Mouse (Mus musculus) thymus, postnatal 36 days (tissue): ENCODE measurements around the gene Crkl.
A peak's percentile ranks its signal among the peaks of the same experiment; 100 is the strongest.
"Not testable (repeated sequence)": the region's sequence is repeated elsewhere in the genome, so short reads cannot be mapped to it uniquely, and the experiment has no call there.

ENCODE experiments used
- DNase-seq, 2 experiments: peaks; one replicate each; pipeline ENCODE4 v3.0.0; 2022; ENCODE audit warnings: mixed read lengths in 2 of 2

Gene Crkl

DNA sequence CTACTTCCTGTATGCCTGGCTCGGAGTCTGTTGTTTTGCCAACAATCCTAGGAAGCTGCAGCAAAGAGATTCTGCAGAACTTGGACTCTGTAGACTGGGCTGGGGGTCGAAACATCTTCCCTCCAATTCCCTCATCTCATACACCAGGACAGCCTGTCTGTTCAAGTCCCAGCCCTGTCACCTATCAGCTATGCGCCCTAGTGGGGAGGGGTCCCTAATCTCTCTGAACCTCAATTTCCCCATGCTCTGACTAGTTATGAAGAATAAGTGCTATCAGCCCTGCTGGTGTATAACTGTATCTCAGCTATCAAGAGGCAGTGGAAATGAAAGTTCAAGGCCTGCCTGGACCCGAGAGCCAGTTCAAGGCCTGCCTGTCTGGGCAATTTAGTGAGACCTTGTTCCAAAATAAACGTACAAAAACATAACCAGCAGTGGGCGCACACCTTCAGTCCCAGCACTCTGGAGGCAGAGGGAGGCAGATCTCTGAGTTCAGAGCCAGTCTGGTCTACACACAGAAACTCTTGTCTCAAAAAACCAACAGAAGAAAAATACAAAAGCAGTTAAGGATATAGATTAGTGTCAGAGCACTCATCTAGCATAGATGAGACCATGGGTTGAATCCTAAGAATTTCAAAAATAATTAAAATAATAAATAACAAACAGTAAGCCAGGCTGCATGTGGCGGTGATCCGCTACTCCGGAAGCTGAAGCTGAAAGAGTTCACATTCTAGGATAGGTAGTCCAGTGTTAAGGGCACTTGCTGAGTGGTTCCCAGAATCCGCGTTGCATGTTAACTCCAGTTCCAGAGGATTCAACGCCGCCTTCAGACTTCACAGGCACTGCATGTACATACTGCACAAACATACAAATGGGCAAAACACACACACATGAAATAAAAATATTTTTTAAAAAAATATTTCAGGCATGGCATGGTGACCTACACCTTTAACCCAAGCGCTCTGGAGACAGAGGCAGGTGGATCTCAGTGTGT, 37.0 kb downstream of the Crkl start:
- peak; percentile 32 to 37 for DNase-seq

DNA sequence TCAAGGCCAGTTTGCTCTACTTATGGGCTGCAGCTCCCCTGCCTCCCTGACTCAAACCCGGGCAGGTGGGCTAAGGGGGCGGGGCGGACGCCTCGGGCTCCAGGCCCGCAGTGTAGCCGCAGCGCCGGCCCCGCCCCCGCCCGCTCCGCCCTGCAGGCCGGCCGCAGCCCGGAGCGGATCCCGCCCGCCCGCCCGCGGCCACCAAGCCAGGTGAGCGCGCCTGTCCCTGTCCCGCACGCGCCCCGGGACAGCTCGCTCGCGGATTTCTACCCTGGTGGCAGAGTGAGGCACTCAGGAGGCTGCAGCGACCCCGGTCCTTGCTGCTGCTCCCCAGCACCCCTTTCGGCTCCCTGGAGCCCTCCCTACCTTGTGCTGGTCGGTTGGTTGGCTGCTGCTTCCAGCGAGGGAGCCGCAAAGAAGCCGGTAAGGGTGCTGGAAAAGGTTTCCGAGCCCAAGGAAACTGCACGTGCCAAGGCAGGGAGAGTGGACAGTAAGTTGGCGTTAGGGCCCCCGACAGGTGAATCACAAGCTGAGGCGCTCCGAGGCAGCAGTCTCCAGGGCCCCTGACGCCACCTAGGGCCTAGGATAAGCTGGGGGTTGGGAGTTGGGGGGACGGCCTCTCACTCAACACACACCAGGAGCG, 37.8 kb downstream of the Crkl start, which contains the start of gene Aifm3:
Gene Aifm3, plus strand, starts transcription at position 143 of the 643 bp plus-strand sequence.
- peak; percentile 31 to 48 for DNase-seq

DNA sequence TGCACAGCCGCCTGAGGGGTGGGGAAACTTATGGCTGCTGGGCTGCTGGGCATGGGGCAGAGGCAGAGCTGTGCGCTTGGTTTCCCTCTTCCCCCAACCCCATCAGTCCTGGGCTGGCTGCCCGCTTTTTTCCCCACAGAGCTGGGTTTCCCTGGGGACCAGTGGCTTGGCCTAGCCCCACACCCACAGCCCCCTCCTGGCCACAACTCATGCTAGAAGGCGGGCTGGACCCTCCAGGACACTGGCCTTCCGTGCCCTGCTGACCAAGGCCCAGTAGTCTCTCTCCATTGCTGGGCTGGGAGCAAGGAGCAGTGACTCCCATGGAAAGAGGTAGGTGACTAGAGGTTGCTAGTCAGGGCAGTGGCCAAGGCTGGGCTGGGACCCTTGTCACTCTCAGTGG, 39.4 kb downstream of the Crkl start:
- DNase-seq, result no peak

DNA sequence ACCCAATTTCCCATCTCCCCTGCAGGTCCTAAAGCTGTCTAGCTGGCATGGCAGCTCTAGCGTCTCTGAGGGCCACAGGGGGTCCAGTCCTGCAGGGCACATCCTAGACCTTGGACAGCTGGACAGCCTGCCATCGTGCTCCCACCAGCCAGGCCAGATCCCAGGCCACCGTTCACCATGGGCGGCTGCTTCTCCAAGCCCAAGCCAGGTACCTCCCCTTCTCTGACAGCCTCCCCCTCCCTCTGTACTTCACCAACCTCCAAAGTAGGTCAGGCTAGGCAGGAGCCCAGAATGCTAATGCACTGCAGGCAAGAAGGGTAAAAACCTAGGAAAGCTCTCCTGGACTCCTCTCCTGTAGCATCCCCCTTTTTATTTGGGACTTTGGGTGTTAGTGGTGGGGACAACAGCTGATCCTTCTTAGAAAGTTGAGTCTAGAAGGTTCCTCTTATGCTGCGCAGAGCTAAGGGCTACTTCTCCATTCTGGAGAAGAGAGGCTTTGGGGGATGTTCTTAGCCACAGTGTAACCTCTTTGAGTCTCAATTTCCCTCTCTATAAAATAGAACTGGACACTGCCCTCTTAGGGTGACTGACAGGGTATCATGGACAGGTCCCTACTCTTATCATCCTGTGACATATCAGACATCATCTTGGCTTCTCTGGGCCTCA, 40.2 kb downstream of the Crkl start:
- DNase-seq, result no peak

DNA sequence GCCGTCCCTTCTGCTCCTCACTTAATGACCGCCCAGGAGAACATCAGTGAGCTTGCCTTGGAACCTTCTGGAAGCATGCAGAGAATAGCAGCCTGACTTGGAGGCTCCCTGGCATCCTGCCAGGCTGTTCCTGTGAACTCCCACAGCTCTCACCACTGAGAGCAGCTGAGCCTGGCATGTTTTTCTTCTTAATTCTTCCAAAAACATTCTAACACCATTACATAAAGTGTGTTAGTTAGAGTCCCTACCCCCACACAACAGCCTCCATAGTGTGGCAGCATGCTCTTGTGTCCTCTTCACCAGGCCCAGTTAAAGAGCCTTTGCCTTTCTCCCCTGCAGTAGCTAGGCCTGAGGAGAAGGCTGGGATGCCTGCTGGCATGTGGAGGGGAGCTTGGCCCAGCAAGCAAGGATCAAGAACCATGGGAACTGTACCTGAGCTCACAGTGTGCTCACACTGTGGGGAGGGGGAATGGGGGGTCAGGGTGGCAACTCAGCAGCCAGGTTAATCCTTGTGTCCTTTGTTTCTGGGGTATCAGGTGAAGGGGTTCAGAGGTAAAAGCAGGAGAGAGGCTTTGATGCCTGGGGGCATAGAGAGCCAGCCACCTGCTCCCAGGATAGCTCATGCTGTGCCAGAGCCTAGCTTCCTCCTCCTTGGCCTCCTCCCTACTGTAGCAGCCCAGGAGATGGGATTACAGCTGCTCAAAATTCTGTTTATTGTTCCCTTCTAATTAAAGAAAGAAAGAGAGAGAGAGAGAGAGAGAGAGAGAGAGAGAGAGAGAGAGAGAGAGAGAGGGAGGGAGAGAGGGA, 44.9 kb downstream of the Crkl start:
- DNase-seq, result no peak

DNA sequence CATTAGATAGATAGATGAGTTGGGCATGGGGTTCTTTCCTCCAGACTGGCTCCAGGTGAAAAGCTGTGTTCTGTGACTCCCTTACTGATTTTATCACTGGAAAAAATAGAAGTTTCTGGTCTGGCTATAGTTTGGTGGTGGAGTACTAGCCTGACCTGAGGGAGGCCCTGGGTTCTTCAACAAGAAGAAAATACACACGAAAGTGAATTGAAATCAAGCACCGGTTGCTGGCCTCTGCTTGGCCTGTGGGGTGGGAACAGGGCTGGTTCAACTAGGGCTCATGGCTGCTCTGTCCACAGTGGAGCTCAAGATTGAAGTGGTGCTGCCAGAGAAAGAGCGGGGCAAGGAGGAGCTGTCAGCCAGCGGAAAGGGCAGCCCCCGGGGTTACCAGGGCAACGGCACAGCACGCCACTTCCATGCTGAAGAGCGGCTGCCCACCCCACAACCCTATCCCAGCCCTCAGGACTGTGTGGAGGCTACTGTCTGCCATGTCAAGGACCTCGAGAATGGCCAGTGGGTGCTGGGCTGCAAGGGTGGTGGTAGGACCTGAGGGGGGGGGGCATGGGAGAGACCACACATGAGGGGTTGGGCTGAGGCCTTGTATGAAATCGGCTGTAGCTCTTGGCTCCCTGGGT, 47.6 kb downstream of the Crkl start:
- no peak for DNase-seq

DNA sequence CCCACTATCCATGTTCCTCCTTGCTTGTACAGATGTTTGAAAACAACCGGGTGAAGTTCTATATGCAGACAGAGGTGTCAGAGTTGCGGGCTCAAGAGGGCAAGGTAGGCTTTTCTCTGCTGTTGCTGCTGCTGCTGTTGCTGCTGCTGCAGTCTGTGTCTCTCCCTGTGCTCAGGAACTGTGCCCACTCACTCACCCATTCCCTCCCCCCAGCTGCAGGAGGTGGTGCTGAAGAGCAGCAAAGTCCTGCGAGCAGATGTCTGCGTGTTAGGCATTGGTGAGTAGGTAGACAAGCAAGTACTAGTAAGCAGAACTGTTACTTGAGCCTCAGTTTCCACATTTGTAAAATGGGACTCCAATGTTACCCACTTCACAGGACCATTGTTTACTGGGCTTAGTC, 50.9 kb downstream of the Crkl start:
- no peak for DNase-seq

DNA sequence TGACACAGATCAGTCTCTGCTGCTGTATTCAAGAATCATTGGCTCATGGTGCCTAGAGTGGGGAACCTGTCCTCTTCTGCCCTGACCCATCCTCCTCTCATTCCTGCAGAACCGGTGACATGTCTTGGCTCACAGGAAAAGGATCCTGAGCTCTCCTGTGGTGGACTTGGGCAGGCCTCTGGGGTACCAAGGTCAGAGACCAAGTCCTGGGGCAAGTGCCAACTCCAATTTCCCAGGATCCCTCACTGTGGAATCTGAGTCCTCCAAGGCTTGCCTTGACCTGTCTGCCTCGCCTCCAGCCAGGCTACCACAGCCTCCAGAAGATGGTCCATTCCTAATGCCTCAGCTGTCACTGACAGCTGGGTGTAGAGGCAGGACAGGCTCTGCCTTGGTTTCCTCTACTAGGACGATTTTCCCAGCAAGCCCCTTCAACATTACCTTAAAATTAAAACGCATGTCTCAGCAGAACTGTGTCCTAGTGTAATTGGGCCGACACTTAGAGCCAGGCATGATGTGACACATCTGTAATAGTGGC, 55.3 kb downstream of the Crkl start:
- no peak for DNase-seq

DNA sequence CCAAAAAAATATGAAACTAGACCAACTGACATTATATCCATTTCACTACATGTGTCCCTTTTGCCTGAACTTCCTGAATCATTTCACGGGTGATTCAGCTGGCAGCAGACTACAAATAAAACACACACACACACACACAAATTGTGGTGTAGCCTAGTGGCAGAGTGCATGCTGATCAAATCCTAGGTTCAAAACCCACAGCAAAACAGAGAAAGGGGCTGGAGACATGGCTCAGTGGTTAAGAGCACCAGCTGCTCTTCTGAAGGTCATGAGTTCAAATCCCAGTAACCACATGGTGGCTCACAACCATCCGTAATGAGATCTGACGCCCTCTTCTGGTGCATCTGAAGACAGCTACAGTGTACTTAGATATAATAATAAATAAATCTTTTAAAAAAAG, 56.2 kb downstream of the Crkl start:
- not testable (repeated sequence) for DNase-seq

DNA sequence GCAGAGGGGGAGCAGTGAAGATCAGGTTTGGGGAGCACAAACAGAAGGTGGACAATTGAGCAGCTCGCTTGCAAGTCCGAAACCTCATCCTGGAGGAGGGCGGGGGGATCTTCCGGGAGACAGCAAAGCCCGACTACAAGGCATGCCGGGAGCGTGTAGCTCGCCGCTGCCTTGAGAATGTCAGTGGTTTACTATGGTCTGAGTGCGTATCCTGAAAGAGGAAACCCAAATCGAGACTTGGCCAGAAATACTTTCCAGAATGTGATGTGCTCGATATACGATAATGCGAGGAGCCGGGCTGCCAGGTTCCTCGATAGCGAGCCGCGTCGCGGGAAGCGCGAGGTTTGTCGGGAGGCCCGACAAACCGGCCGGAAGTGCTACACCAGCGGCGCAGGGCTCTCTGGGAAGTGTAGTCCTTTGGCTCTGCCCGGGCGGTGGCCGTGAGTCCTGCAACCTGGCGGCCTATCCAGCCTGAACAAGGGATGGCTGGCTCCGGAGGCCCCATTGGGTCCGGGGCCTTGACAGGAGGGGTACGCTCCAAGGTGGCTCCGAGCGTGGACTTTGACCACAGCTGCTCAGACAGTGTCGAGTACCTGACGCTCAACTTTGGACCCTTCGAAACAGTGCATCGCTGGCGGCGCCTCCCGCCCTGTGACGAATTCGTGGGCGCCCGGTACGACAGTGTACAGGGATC, 56.9 kb downstream of the Crkl start, which contains the start of gene Lztr1:
Gene Lztr1, plus strand, starts transcription at position 143 of the 694 bp plus-strand sequence.
- peak; percentile 86 for DNase-seq

DNA sequence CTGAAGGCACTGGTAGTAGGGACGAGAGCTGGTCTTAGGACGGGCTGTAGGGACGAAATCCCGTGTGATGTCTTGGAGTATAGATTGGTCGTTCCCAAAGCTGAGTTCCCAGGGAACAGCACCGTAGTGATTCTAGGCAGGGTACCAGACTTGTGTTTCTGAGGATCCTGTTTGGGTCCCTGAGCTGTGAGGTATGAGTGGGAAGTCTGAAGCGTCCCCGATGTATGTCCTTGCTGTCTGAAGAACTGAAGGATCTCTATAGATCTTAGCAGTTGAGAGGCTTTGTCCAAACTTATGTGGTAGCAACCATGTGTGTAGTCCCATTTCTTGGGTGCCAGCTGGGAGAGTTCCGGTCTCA, 57.4 kb downstream of the Crkl start:
- DNase-seq, result no peak

DNA sequence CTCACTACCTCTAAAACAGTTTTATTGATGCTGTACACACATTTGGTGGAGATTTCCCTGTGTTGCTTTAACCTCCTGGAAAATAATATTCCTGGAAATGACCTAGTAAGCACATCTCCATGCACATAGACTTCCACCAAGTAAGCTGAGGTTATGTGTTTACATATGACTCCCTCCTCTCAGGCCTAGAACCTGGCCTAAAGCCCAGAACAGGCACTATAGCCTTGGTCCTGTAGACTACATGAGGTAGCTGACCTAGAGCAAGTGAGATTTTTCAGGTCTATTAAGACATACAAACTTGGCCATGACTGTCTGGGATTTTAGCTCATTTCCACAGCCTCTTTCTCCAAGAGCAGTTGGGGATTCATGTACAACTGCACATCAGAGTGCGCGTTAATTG, 58.4 kb downstream of the Crkl start:
- DNase-seq, result no peak

DNA sequence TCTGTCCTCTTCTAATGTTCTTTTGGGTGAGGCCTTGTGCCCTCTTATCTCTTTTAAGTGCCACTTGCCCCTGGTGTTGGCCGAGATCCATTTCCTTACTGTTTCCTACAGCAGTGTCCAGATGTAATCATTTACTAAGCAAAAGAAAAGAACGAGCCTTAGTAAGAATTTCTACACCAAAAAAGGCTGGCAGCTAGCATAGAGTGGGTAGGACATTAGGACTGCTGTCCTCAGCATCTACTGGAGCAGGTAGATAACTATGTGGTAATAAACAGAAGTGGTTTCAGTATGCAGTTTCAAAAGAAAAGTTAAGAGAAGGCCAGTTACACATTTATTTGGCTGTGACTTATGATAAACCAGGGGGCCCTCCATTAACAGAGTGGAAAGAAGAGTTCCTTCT, 58.9 kb downstream of the Crkl start:
- DNase-seq, result no peak

DNA sequence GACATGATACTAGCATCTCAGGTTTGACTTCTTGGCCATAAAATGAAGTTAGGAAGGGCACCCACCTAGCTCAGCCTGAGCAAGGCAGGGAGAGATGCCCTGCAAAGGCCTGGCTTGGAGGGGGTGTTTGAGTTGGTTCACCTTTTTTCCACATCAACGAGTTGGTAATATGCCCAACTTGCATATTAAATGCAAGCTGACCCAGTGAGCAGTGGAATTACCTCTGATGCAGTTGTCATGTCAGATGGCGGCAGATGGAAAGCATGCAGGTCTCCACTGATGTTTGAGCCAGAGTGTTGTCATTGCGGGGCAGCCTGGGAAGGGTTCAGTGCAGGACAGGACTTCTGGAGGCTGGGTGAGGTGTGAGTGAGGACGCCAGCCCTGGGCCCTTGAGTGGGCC, 59.6 kb downstream of the Crkl start:
- no peak for DNase-seq

DNA sequence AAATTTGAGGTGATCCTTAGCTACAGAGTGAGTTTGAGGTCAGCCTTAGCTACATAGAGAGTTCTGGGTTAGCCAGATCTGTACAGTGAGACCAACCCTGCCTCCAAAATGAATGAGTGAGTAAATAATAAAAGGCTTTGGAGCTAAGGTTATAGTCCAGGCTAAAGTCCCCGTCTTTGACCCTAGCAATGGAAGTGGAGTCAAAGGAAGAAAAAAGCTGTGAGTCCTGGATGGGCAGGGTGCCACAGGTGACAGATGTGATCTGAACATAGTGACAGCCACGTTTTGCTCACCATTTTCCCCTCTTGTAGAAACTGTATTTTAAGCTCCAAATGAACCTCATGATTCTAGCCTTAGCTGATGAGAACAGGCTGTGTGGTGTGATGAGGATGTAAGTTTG, 67.1 kb downstream of the Crkl start:
- DNase-seq, result no peak

DNA sequence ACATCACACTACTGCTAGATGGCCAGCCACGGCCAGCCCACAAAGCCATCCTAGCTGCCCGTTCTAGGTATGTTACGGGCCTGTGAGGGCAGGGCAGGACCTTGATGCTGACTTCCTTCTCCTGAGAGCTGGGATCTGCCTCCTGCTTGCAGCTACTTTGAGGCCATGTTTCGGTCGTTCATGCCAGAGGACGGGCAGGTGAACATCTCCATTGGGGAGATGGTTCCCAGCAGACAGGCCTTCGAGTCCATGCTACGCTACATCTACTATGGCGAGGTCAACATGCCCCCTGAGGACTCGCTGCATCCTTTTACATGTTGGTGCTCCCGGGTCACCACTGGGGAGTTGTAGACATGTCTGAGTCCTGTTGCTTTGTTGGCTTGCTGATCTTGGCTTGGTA, 72.4 kb downstream of the Crkl start:
- no peak for DNase-seq

DNA sequence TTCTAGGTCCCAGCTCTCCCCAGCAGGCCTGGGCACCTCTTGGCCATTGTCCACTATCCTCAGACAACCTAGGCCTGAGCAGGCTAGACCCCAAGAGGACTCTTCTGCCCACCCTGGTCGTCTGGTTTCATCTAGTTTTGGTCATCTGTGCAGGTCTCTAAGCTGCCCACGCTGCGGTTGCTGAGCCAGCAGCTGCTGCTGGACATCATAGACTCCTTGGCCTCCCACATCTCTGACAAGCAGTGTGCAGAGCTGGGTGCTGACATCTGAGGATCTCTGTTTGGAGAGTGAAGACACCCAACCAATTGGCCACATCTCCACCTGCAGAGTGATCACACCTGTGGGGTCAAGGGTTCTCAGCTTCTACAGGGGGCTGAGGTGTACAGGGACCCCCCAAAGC, 73.7 kb downstream of the Crkl start:
- no peak for DNase-seq

DNA sequence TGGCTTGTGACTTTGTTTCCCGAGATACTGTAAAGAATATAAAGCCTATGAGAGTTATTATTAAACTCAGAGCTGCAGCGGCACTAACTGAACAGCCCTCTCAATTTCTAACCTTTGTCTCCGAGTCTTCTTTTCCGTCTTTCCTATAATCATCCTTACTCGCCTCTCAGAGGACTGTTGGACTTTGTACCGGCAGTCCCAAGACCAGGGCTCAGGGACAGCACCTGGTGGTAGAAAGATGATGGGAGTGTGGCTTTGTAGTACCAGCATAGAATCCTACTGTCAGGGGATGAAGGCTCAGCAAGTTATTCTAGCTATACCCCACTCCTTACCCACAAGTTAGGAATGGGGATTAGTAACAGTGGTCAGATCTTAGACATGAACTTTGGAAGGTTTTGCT, 74.4 kb downstream of the Crkl start:
- no peak for DNase-seq

DNA sequence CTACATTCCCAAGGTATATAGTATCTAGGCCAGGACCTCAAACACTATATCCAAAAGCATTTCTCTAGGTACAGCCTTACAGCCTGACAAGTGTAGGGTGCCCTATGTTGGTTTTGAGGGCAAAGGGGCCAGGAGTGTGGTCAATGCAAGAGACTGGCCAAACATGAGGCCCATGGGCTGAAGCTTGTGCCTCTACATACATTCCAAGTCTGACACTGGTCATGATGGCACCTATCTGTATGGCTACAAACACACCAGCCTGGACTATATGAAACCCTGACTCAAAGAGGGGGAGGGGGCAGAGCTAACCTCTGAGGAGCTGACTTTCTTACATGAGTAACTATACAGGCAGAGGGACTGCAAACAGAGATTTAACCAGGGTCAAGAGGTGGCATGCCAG, 75.8 kb downstream of the Crkl start:
- DNase-seq, result no peak

DNA sequence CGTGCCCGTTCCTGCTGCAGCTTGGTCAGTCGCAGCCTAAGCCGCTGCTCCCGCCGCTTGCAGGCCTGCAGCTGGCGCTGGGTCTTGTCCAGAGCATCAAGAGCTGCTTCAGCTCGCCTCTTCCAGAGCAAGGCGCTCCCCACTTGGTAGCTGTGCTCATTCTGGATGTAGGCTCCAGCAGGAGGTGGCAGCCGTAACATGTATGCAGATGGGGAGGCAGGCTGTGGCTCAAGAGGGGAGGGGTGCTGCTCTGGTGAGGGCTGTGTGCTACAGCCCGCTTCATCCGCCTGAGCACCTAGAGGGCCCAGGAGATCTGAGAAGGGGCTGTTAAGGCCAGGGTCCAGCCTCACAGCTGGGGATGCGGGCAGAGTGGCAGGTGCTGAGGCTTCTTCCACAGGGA, 76.5 kb downstream of the Crkl start:
- no peak for DNase-seq

DNA sequence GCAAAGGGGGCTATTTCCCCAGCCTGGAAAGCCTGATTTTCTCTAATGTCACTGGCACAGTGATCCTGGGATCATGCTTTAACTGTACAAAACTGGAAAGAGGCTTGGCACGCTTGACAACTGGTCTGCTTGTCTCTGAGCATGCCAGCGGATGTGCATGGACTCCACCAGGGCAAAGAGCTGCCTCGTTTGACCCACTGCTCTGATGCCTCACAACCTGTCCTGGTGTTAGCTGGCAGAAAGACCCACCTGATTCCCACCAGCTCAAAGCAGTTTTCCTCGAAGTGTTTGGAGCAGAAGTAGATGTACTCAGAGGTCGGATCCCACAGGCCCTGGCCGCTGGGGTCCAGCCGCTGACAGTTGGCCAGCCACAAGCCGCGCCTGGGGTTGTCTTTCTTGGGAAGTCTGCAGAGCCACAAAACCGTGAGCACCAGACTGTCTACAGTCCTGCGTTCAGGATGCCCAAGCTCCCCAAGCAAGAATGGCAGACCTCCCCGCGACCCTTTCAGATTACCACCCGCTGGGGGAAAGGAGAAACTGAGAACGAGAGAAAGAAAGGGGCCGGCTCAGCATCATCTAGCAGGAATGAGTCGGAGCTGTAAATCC, 78.3 kb downstream of the Crkl start:
- no peak for DNase-seq
